Mouse (Mus musculus) monocyte, adult 2 months (primary cell): ENCODE measurements around the gene Bach2.

ENCODE experiments used
- DNase-seq, 2 experiments: peaks; one replicate each; pipeline ENCODE4 v3.0.0; 2022; ENCODE audit warnings: low spot score in 2 of 2, low read depth in 1 of 2

Bach2 gene

GRCm38 (mm10) chr4:32326279-32326678 lies 87.7 kb downstream of the Bach2 start:
- no peak for DNase-seq

- DNase-seq: no peak
Measured at GRCm38 (mm10) chr4:32326860-32327259, 88.3 kb downstream of the Bach2 start.

GRCm38 (mm10) chr4:32327626-32328025 lies 89.0 kb downstream of the Bach2 start:
- no peak for DNase-seq

- DNase-seq: no peak
Measured at GRCm38 (mm10) chr4:32328561-32328960, 90.0 kb downstream of the Bach2 start.

GRCm38 (mm10) chr4:32330584-32331314 lies 92.1 kb downstream of the Bach2 start:
- DNase-seq: no peak

GRCm38 (mm10) chr4:32332028-32332427 lies 93.4 kb downstream of the Bach2 start:
- DNase-seq: no peak

- no peak for DNase-seq
Measured at GRCm38 (mm10) chr4:32334131-32334530, 95.5 kb downstream of the Bach2 start.

GRCm38 (mm10) chr4:32334765-32335164 lies 96.2 kb downstream of the Bach2 start:
- no peak for DNase-seq

- no peak for DNase-seq
Measured at GRCm38 (mm10) chr4:32335659-32336058, 97.1 kb downstream of the Bach2 start.

GRCm38 (mm10) chr4:32336642-32337041 lies 98.0 kb downstream of the Bach2 start:
- no peak for DNase-seq

- DNase-seq: no peak
Measured at GRCm38 (mm10) chr4:32337638-32338037, 99.0 kb downstream of the Bach2 start.

- DNase-seq: no peak
Measured at GRCm38 (mm10) chr4:32338451-32338850, 99.8 kb downstream of the Bach2 start.

- no peak for DNase-seq
Measured at GRCm38 (mm10) chr4:32340844-32341243, 102.2 kb downstream of the Bach2 start.

GRCm38 (mm10) chr4:32342269-32342668 lies 103.7 kb downstream of the Bach2 start:
- no peak for DNase-seq

- DNase-seq: peak; percentile 35 to 48
Measured at GRCm38 (mm10) chr4:32343256-32344165, 104.9 kb downstream of the Bach2 start.

- no peak for DNase-seq
Measured at GRCm38 (mm10) chr4:32344276-32344675, 105.7 kb downstream of the Bach2 start.

GRCm38 (mm10) chr4:32347202-32347601 lies 108.6 kb downstream of the Bach2 start:
- DNase-seq: no peak

GRCm38 (mm10) chr4:32347711-32348110 lies 109.1 kb downstream of the Bach2 start:
- no peak for DNase-seq

- no peak for DNase-seq
Measured at GRCm38 (mm10) chr4:32349361-32349760, 110.8 kb downstream of the Bach2 start.

GRCm38 (mm10) chr4:32351236-32351635 lies 112.6 kb downstream of the Bach2 start:
- no peak for DNase-seq

GRCm38 (mm10) chr4:32351661-32352246 lies 113.2 kb downstream of the Bach2 start:
- DNase-seq: no peak

GRCm38 (mm10) chr4:32352442-32352841 lies 113.8 kb downstream of the Bach2 start:
- DNase-seq: no peak
